Mouse (Mus musculus) gonadal fat pad, adult 2 months (tissue): ENCODE data around the gene Atp1a4. TPM values are rescaled to one million over a fixed set of nuclear protein-coding genes. Genes with fewer than 3 reads are reported as not detected.

Experiments used
- DNase-seq: peaks from one replicate; pipeline ENCODE4 v3.0.0-alpha.2; 2012; ENCODE audit warnings: low read depth
- polyA plus RNA-seq: library from polyadenylated mRNA; depleted of rRNA; stranded (reverse); fragments of >200 nt; gene quantifications from 2 replicates; pipeline ENCODE4 v1.2.3, GENCODE M21; 2012; rRNA removed

Atp1a4 gene
- polyA plus RNA-seq, 1 experiment = 4.3 TPM

DNA sequence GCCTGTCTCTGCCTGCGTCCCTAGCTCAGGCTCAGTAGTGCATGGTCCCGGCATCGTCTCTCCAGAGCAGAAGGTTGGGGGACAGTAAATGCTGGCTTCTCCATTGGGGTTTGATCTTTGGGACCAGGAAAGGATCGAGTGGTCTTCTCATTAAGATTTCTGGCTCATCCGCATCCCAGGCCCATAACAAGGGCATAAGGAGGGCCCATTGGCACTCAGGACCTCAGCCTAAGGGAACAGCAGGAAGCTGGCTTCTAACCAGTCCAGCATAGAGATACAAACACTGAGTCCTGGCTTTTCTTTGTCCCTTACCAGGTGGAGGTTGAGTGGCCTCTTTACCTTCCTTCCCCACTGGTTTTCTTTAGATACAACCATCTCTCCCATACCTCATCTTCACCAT, 60.4 kb downstream of the Atp1a4 start:
- no peak for DNase-seq

DNA sequence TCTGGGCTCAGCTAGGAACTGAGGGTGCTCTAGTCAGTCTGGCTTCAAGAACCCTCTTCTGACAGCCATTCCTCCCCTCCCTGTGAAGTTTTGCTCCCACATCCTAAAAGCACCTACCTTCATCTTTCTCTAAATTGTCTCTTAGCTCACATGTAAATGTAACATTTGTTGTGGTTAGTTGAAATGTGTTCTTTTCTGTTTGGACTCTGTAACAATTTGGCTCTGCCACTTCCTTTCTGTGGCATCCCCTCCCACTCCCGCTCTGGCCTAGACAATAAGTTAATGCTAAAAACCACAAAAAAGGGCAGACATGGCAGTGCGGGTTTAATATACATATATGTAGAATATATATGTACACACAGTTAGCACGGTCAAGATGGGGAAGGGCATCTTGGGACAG, 61.1 kb downstream of the Atp1a4 start:
- DNase-seq = no peak

DNA sequence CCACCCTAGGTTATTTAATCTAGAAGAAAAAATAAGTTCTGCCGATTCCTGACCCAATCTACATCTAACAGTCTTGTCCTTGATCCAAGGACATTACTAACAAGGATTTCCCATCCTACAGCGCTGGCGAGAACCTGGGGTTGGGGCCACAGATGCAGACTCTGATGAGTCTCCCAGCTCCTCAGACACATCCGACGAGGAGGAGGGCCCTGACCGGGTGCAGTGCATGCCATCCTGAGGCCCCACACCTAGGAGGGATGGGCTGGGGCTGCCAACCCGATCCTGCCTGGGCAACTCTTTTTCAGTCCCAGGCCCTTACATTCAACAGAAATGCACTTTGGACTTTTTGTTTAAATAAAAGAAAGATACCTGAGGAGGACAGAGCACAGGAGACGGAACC, 63.8 kb downstream of the Atp1a4 start:
- DNase-seq = no peak

DNA sequence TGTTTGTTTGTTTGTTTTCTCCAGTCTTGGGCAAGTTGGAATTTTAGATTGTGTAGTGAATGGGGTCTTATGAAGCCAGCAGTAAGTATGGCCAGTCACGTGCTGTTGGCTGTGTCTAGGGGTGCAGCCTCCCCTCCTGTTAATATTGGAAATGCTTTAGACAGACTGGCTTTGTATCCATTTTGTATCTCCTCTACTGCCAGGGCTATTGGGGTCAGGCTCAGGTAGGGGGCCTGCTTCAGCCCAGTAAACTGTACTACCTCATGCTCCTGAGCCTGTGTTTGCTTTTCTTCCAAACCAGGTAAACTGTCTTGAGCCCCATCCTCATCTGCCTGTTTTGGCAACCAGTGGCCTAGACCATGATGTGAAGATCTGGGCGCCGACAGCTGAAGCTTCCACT, 66.0 kb downstream of the Atp1a4 start:
- DNase-seq = no peak

DNA sequence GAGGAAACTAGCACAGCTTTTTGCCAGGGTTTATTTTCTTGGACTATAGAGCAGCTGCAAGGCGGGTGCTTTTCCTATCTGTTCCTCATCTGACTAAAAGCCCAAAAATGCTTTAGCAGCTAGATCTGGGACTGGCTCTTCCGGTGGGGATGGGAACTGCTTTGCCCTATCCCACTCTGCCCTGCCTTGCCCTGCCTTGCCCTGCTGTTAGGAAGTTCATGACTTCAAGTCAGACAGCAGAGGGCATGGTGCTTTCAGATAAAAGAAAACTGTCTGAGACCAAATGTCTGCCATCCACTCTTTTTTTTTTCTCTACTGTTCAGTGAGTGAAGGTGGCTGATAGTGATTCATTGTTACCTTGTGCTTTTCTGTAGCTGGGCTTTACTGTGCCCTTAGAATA, 66.6 kb downstream of the Atp1a4 start:
- no peak for DNase-seq

DNA sequence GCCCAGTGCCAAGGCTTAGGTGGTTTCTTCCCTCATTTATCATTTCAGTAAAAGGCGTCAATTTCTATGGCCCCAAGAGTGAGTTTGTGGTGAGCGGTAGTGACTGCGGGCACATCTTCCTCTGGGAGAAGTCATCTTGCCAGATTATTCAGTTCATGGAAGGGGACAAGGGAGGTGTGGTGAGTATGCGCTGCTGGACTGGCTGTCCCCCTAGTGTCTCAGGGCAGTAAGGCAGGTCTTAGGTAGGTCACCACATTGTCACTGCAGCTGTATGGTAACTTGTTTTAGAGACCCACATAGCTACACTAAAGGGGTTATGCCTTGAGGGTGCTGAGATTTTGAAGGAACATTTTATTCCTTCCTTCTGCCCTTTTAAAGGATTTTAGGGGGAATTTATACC, 69.3 kb downstream of the Atp1a4 start:
- DNase-seq = no peak

DNA sequence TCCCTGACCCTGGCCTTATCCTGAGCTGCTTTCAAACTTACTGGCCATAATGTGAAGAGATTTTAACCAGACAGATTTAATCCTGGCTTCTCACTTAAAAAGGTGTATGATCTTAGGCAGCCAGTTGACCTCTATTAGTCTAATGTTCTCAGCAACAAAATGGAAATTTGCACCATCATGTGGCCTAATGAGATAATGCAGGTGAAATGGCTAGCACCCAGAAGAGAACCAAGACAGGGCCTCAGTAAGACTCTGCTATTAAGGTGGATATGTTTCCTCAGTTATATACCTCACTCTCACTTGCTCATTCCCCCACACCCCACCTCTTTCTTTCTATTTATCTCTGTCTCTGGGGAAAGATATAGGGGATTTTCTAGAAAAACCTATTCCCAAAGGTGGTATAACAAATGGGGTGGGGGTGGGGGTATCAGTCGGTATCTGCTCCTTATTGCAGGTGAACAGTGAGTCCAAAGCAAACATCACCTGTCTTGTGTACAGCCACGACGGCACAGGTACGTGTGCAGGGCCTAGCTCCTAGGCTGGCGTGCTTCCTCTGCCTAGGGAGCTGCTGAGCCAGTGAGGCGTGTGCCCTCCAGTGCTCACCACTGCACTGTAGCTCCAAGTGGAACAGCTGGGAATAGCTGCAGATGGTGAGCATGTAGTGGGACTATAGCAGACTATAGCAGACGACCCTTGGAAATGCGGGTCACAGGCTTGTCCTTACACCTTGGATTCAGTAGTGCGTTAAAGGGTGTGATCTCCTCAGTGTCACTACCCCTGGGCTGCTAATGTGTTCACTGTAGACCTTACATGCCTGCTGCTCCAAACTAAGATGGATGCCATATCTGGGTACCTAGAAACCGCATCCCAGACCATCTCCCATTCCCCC, 71.6 kb downstream of the Atp1a4 start:
- no peak for DNase-seq

DNA sequence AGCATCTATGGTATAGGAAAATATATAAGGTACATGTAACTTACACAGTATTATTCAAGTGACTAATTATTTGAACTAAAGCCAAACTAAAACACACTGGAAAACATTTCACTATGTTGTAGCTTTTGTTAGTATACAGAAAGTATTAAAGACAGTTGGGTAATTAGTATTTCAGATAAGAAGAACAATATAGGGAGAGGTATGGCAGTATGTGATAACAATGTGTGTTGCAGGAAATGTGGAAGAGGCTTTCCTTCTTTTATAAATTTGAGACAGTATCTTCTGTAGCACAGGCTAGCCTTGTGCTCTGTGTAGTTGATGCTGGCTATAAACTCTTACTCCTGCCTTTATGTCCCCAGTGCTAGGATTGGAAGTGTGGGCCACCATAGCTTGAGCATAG, 74.3 kb downstream of the Atp1a4 start:
- no peak for DNase-seq

DNA sequence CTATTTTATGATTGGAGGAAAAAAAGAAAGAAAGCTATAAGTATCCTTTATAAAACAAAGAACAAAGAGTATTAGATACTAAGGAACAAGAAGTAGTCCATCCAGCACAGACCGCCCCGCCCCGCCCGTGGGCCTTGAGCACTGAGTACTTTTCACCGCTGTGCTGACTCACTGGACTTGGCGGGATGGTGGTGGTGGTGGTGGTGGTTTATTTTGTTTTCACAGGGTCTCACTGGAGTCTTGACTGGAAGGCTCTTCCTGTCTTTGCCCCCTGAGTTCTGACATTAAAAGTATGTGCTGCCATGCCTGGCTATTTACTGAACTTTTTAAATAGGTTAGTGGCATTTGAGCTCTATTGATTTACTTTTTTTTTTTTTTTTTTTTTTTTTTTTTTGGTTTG, 75.2 kb downstream of the Atp1a4 start:
- DNase-seq = no peak

DNA sequence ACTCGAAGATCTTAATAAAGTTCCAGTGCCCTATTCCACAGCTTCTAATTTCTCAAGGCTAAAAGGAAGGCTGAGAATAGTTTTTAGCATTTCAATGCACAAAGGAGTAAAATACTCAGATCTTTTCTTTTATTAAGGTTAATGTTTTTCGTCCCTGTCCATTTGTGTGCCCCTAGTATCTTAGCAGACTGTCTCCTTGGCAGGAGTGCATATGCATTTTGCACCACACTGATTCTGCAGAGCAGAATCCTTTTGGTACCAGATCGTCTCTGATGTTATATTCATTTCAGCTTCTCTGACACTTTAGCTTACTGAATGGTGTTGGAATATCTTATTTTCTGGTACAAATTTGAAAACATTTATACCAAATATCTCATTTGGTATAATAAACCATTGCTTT, 76.4 kb downstream of the Atp1a4 start:
- DNase-seq = no peak

DNA sequence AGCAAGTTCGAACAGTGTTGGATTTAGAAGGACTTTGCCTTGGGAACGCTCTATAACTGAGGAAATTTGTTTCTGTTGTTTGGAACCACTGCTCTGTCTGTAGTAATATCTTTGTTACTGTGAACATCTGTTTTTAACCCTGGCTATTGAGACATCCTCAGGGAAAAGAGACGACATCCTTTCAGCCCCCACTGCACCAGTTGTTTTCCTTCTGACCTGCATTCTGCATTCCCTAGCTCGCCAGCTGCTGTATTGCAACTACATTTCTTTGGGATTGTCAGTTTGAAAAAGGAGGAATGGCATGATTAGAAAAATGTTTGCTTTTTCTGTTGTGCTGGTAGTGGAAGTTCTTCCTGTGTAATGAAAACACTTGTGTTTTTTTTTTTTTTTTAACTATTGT, 77.3 kb downstream of the Atp1a4 start:
- no peak for DNase-seq

DNA sequence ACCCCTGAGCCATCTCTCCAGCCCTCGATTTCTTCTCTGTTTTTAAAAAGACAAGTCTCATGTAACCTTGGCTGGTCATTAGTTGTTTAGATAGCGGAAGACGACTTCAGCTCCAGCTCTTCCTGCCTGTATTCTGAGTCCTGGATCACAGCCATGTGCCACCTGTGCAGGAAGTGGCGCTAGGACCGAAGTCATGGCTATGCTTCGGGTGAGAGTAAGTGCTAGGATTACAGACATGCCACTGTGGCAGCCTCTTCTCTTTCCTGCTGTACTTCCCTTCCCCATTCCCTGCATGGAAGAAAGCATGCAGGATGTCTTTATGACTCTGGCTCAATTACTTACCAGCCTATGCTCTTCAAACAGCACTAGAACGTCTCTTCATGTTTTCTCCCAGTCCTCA, 79.1 kb downstream of the Atp1a4 start:
- no peak for DNase-seq

DNA sequence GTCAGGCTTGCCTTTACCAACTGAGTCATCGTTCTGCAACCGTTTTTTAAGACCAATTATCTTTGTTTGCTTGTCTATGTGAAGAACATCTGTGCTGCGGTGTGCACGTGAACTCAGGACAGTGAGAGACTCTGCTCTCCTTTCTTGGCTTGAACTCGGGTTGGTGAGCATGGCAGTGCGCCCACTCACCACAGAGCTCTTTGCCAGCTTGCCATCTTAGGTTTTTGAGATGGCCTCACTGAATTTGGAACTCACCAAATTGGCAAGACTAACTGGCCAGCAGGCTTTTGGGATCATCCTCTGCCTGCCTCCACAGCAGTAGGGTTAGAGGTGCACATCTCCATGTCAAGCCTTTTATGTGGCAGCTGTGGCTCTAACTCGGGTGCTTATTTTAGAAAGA, 80.4 kb downstream of the Atp1a4 start:
- DNase-seq = no peak

Other genes starting within 250 kb of the Atp1a4 start
- 2.6 and 4.4 TPM in 2 replicates for gene Vangl2, start 230.0 kb downstream of the Atp1a4 start, polyA plus RNA-seq
- gene Nhlh1, start 200.8 kb downstream of the Atp1a4 start, polyA plus RNA-seq = 0.06 TPM in 1 of 2 replicates, not detected in the other
- gene Copa, start 175.9 kb downstream of the Atp1a4 start, polyA plus RNA-seq = 50.5 and 112 TPM in 2 replicates
- gene Ncstn, start 175.6 kb downstream of the Atp1a4 start, polyA plus RNA-seq = 143 and 195 TPM in 2 replicates
- 113 and 201 TPM in 2 replicates for gene Pex19, start 131.7 kb downstream of the Atp1a4 start, polyA plus RNA-seq
- 77.2 and 89.5 TPM in 2 replicates for gene Dcaf8, start 110.3 kb downstream of the Atp1a4 start, polyA plus RNA-seq
- 148 and 165 TPM in 2 replicates for gene Pea15a, start 51.6 kb downstream of the Atp1a4 start, polyA plus RNA-seq
- gene Casq1, start 38.5 kb downstream of the Atp1a4 start, polyA plus RNA-seq = 8.5 and 14.4 TPM in 2 replicates
- 88.9 and 98.2 TPM in 2 replicates for gene Igsf8, start 3.2 kb upstream of the Atp1a4 start, polyA plus RNA-seq
- gene Atp1a2, start 39.6 kb upstream of the Atp1a4 start, polyA plus RNA-seq = 167 and 195 TPM in 2 replicates
- 0.24 and 0.42 TPM in 2 replicates for gene Kcnj9, start 70.9 kb upstream of the Atp1a4 start, polyA plus RNA-seq
- gene Kcnj10, start 82.8 kb upstream of the Atp1a4 start, polyA plus RNA-seq = 0.18 and 0.19 TPM in 2 replicates
- gene Pigm, start 118.1 kb upstream of the Atp1a4 start, polyA plus RNA-seq = 6.6 and 8.0 TPM in 2 replicates
- 14.2 and 18.2 TPM in 2 replicates for gene Slamf9, start 216.9 kb upstream of the Atp1a4 start, polyA plus RNA-seq
- 17.5 and 19.5 TPM in 2 replicates for gene Igsf9, start 223.4 kb upstream of the Atp1a4 start, polyA plus RNA-seq
- 240 and 287 TPM in 2 replicates for gene Tagln2, start 241.6 kb upstream of the Atp1a4 start, polyA plus RNA-seq